Mouse (Mus musculus): ENCODE data around the gene Hist2h2ab.
"Not testable (repeated sequence)": the region's sequence is repeated elsewhere in the genome, so short reads cannot be mapped to it uniquely, and the experiment has no call there.

Hist2h2ab gene

DNA sequence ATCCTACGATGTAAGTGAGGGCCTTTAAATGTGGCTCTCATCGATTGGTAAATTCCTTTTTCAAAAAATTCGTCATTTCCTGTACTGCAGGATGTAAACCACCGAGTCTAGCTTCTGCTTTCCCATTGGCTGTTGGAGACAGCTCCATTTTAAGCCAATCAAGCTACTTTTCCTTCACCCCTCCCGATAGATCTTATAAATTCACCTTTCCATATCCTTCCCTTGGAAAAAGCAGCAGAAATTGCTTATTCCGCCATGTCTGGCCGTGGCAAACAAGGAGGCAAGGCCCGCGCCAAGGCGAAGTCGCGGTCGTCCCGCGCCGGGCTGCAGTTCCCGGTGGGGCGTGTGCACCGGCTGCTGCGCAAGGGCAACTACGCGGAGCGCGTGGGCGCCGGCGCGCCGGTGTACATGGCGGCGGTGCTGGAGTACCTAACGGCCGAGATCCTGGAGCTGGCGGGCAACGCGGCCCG lies at the start of gene Hist2h2ab, which contains the start of gene Bola1:
Gene Hist2h2ab, plus strand, starts transcription at position 205 of the 470 bp plus-strand sequence.
Gene Bola1, minus strand, starts transcription at position 49 of the 470 bp plus-strand sequence.
- DNase-seq (ENCODE audit: low spot score): peak; percentile 90

DNA sequence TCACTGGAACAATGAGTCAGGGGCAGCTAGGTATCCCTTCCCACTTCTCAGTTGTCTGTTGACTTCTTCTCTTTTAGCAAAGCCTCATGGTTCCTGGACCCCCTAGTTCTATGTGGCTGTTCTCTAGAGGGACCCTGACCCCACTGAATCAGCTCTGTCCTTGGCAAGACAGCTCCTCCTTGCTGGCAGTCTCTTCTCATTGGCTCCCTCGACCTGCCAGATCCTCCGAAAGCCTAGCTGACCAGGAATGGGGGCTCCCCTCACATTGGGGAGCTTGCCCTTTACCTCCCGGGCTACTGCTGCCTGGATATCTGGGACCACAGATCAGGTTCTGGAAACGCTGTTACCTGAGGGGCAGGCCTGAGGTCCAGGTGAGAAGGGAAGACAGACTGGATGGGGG lies 49.4 kb upstream of the Hist2h2ab start:
- DNase-seq (ENCODE audit: low spot score): no peak

DNA sequence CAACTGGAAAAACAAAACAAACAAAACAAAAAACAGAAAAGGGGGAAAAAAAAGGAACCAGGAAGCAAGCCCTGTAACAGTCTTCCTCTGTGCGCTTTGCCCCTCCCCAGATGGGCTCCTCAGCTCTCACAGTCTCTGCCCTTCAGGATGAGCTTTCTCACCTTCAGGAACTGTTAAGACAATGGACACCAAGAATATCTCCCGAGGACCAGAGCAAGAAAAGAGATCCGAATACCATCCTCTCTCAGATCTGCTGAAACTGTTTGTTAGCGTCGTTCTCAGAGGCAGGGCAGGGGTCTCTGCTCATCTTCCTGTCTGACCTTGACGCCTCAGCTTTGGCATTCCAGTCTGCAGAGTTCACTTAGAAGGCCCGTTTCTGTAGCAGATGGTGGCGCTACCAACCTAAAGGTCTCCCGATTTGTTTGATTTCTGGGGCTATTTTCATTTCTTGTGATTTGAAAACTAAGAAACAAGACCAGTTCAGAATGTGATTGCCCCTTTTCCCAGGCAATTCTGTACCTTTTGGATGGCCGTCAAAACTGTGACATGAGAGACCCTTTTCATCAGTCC lies 48.6 kb upstream of the Hist2h2ab start:
- no peak for DNase-seq (ENCODE audit: low spot score)

DNA sequence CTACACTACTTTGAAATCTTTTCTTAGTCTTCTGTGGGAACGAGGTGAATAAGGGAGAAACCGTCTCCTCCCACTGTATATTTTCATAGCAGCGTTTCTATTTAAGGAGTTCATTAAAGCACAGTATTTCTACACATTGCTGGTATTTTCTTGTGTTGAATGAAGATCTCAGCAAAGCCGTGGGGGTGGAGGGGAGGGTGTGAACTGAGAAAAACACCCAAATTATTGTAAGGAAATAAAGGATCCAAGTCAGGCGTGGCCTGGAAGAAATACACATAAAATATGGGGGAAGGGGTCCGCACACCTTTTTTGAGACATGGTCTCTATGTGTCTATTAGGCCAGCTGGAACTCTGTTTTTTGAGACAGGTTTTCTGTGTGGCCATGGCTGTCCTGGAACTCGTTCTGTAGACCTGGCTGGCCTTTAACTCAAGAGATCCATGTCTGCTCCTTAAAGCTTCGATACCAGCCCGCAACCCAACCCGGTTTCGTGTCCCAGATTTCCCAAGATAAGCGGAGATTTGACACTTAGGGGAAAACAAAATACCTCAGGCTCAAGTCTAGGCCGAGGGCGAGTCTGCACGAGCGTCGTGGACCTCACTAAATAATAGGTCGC lies 48.0 kb upstream of the Hist2h2ab start:
- DNase-seq (ENCODE audit: low spot score): no peak

DNA sequence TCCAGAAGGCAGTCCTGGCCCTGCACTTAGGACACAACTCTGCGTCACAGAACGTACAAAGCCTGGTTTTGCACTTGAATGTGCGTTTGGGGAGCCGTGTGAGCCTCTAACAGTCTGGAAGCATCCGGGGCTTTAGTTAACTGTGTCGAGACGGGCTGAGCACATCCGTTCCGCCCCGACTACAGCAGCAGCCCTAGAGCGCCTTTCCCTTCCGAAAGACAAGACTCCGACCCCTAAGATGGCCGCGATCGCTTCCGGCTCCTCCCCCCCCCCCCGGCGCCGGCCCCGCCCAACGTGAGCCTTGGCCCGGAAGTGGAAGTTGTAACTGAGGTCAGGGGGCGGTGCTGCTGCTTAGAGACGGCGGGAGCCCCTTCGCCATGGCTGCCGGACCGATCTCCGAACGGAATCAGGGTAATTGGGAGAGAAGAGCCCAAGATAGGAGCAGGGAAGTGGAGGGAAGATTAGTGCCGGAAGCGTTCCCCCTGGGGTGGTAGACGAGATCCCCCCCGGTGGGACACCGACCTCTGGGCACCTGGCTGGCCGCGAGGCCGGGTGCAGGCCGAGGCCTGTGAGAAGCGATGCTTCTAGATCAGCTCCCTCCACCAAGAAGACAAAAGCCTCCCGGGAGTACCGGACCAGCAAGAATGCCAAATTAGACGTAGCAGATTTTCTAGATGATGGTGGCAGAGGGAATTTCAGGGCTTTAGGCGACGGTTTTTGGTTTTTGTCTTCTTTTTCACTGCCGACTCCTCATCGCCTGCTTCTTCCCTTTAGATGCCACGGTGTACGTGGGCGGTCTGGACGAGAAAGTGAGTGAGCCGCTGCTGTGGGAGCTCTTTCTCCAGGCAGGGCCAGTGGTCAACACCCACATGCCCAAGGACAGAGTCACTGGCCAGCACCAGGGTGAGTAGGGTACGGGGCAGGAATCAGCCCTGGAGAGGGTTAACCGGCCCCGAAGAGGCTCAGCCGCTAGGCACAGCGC lies 47.2 kb upstream of the Hist2h2ab start, which contains the start of gene Sf3b4:
Gene Sf3b4, plus strand, starts transcription at position 136 of the 982 bp plus-strand sequence.
- peak; percentile 85 for DNase-seq (ENCODE audit: low spot score)

DNA sequence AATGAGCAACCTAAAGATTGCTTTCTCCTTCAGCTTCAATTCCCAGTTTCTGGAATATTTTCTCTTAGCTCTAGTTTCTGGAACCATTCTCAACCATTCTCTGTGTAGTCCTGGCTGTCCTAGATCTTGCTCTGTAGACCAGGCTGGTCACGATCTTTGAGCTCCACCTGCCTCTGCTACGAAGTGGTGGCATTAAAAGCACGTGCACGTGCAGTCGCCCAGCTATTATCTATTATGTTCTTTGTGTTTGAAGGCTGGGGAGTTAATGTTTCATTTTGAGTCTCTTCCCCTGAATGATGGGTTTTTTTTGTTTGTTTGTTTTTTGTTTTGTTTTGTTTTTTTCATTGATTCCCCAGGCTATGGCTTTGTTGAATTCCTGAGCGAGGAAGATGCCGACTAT lies 46.5 kb upstream of the Hist2h2ab start:
- no peak for DNase-seq (ENCODE audit: low spot score)

DNA sequence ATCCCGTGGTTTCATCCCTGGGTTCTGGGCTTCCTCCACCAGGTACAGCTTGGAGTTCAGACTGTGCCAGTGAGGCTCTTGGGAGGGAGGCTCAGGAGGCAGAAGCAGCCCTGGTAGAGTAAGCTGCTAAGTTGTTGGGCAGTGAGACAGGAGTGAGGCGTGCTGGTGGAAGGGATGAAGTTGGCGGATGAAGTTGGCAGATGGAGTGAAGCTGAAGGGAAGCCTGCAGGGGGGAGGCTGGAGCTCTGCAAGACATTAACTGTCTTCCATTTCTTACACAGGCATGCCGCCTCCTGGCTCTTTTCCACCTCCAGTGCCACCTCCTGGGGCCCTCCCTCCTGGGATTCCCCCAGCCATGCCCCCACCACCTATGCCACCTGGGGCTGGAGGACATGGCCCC lies 45.6 kb upstream of the Hist2h2ab start:
- DNase-seq (ENCODE audit: low spot score): not testable (repeated sequence)

DNA sequence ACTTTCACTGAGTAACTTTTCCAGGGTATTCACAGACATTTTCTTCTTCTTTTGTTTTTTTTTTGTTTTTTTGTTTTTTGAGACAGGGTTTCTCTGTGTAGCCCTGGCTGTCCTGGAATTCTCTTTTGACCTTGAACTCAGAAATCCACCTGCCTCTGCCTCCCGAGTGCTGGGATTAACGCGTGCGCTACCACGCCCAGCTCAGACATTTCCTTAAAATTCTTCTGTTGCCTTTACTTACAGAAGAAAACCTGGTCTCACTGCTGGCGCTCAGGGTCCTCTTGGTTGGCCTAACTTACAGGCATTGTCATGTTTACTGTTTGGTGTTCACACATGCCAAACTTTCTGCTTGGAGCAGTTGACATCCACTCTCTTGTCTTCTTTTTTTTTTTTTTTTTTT lies 44.4 kb upstream of the Hist2h2ab start:
- DNase-seq (ENCODE audit: low spot score): no peak

DNA sequence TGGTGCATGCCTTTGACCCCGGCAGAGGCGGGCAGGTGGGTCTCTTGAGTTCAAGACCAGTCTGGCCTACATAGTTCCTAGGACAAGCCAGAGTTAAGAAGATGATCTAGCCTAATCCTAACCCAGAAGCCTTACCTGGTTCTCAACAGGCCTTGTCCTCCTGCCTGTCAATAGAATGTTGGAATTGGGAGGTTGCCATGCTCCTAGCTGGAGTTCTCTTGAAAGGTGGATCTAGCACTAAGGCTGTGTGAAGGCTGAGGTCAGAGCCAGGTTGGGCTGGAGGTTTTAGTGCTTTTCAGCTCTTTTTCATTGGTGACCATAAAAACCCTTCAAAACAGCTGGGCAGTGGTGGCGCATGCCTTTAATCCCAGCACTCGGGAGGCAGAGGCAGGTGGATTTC lies 41.2 kb upstream of the Hist2h2ab start:
- DNase-seq (ENCODE audit: low spot score): no peak

DNA sequence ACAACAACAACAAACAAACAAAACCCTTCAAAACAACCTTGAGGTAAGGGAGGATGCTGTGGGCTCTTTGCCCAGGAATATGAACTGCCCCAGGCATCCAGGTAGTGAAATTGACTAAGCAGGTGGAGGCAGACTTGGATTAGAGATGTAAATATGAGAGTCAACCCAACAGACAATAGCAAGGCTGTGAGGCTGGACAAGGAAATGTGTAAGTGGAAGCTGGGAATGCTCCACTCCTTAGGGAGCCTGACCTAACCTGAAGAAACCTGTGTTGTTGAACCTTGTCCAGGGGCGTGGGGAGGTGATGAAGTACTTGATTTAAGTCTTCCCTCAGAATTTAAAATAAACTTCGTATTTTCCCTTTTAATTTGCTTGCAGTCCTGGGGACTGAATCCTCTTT lies 40.8 kb upstream of the Hist2h2ab start:
- DNase-seq (ENCODE audit: low spot score): no peak

DNA sequence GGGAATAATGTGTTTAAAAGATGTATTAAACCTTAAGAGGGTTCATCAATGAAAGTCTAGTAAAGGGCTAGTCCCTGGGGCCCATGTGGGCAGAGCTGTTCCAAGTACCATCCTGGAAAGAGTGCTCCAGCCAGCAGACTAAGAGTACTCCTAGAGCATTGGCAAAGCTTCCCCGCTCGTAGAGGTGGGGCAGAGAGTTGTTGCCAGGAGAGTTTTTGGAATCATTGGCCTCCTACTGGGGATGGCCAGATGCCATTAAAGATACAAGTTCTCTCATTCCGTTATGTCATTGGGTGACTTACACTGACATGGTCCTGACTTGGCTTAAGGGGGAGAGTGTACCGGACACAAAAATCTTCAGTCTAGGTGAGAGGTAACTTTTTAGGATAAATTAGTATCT lies 40.1 kb upstream of the Hist2h2ab start:
- peak; percentile 59 for DNase-seq (ENCODE audit: low spot score)

DNA sequence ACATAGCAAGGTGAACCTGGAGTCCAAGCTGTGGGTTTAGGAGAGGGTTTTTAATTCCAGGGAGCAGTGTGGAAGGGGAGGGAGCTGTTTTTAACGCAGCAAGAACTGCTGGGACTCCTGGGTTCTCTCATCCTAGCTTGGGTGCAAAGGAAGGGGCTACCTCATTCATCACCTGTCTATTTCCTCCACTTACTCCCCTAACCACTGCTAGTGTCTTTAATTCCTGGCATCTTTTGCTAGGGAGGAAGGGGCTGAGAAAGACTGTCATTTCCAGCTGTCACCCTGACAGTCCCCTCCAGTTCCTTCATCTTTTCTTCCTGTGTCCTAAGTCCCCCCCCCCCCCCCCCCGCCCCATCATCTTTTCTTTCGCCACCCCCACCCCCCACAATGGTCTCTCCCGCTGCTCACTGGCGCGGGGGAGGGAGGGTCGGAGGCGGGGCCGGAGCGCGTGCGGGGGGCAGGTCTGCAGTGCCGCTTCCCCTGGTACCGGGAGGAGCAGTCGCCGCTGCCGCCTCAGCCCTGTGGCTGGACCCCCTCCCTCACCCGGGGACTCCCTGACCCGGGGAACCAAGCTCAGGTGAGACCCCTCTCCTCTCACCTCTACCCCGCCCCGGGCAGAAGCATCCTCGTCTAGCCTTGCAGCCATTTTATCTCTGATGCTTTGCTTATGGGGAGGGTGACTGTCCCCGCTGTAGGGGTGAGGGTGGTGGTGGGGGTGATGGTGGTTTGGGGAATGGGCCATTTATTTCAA lies 38.8 kb upstream of the Hist2h2ab start, which contains the start of gene Sv2a:
Gene Sv2a, plus strand, starts transcription at position 425 of the 751 bp plus-strand sequence.
- DNase-seq (ENCODE audit: low spot score): no peak

DNA sequence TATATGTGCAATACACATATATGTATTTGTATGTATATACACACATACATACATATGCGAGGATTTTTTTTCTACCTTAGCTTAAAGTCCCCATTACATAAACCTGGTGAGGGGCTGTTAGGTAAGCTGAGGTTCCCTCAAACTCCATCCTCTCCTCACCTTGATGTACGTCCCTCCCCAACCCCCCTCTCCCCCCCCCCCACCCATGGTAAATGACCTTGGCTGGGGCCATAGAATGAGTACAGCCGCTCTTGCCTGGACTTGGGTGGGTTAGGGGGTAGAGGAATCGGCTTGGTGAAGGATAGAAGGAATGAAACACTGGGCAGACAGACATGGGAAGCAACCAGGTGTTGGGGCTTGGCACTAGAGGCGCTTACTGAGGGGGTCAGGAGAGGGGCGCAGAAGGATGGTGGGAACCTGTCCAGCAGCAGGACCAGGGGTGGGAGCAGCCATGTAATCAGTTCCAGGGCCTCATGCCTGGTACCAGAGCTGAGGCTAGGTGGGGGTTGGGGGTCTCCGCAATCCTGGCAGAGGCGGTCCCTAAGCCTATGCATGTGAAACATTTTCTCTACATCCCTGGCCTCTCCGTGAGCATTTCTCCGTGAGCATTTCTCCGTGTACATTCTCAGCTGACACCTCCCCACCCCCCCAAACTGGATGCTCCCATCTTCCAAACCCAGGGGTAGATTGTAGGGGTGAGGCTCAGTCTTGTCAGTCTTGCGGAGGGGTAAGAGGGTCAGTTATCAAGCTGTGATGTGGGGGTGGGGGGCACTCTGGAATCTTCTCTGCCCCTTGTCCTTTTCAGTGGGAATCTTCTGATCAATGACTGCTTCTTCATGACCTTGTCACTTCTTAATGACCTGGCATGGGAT lies 37.9 kb upstream of the Hist2h2ab start:
- DNase-seq (ENCODE audit: low spot score): no peak

DNA sequence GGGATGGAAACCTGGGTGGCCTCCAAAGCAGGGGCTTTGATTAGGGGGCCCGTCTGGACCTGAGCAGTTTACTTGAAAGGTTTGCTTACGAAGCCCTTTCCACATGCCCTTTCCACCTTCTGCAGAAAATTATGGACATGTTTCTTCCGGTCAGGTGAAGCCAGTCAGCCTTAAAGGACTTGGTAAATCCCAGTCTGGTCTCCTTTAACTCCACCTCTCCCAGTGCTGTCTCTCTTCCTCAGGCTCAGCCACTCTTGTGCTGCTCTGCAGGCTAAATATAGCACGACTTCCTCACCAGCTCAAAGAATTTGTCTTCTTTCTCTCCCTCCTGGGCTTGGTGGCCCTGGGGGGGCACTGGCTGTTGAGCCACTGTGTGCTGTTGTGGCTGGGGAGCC lies 37.3 kb upstream of the Hist2h2ab start:
- DNase-seq (ENCODE audit: low spot score): no peak

DNA sequence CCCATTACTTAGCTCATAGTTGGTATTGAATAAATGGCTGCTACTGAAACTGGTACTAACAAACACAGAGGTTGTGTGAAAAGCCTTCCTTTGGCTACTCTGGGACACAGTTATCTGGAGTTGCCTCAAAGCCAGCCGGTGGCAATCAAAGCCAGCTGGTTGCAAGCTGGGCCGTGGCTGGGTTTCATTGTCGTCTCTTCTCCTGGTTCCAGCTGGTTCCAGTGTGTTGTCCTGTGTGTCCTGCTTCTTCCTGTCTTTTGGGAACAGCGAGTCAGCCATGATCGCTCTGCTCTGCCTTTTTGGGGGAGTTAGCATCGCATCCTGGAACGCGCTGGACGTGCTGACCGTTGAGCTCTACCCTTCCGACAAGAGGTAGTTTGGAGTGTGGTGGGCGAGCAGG lies 26.7 kb upstream of the Hist2h2ab start:
- DNase-seq (ENCODE audit: low spot score): no peak

DNA sequence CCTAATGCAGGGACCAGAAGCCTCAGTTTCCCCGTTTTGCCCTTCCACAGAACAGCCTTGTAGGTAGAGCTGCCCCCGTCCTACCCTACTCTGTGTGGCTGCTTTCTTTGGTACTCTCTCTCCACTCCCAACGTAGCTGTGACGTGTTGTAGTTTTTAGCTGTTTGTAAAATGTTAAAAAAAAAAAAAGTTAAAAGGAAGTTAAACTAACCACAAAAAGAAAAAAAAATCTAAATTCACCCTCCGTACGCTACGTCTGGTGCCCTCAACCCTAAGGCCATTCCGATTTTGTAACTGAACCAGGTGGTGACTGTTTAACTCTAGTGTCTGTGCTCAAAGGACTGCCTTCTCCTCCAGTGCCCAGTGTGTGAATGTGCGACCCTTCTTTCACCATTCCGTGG lies 24.7 kb upstream of the Hist2h2ab start:
- DNase-seq (ENCODE audit: low spot score): no peak

DNA sequence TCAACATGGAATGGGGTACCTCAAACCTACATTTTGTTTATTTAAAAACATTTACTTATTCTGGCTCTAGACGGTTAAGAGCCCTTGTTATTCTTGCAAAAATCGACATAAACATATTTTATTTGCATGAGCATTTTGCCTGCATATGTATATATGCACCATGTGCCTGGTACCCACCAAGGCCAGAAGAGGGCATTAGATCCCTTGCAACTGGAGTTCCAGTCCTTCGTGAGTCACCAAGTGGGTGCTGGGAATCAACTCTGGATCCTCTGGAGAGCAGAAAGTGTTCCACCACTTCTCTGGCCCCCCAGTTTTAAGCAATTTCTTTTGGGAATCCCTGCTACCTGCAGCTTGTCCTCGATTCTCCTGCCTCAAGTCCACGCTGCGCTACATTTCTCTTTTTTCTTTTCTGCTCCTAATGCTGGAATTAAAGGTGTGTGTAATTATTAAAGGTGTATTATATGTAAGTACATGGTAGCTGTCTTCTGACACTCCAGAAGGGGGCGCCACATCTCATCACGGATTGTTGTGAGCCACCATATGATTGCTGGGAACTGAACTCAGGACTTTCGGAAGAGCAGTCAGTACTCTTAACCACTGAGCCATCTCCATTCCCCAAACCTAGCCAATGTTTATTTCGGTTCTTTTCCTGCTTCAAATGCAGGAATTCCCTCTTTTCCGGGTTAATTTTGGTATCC lies 23.9 kb upstream of the Hist2h2ab start:
- DNase-seq (ENCODE audit: low spot score): no peak

DNA sequence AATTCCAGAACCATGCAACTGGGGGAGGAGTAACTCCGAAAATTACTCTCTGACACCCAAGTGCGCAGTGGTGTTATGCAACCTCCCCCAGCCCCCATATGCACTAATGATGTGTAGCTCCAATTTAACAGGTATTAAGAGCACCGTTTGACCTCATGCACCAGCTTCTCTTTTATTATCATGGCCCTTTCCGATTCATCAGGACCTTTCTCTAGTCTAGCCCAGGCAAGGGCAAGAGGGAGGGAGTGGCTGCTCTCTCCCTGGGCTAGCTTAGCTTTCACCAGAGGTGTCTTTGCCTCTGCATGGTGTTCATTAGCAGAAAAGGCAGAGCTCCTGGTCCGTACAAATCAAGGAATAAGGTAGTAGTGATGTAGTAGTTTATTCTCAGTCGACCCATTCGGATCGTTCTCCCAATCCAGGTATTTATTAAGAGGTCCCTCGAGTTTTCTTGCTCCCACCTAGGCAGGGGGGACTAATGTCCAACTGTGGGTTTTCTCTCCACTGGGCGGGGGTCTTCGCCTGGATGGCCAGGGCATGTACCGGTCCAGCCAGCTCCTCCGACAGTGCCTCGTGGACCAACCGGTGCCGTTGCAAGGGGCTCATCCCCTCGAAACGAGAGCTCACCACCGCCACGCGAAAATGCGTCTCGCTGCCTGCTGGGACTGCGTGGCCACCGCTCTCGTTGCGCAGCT lies 23.1 kb upstream of the Hist2h2ab start:
- no peak for DNase-seq (ENCODE audit: low spot score)

DNA sequence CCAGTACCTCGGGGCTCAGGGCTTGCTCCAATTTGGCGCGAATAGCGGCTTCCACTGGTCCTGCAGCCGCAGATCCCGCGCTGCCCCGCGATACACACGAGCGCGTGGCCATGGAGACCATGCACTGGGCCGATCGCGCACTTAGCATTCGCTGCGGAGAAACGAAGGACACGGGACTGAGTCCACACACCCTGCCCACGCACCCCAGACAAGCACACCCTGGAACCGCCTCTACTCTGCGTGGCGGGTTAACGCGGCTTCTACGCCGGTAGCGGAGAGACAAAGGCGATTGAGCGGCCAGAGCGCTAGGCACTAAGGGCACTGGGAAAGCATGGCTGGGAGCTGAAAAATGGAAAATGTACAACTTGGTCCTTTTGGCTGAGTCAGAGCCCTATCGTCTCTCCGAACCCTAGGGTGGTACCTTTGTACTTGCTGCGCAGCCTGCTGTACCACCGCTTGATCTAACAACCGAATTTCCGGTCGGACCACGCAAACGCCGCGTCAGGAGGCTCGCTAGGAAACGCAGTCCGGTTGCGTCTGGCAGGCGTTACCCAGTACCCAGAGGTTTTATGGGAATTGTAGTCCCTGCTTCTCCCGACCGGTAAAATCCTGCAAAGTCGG lies 22.4 kb upstream of the Hist2h2ab start:
- peak; percentile 95 for DNase-seq (ENCODE audit: low spot score)
